Mouse (Mus musculus) forebrain, embryonic 11.5 days (tissue): ENCODE data around the gene Gm21983. TPM values are rescaled to one million over a fixed set of nuclear protein-coding genes. Genes with fewer than 3 reads are reported as not detected.

Source experiments
- ATAC-seq: fragments of 200-750 bp; cut with Nextera tagmentation; replicated peaks from 2 replicates; pipeline ENCODE4 v1.8.0; 2017; ENCODE audit warnings: moderate TSS enrichment; ENCODE audit not compliant: low FRiP score
- DNase-seq: peaks from one replicate; pipeline ENCODE4 v3.0.0-alpha.2; 2017; ENCODE audit warnings: low spot score
- H3K27ac ChIP-seq: fragments of 300-500 bp; sonication (generic); 2 replicates; pipeline ENCODE4 v1.5.1; 2014; ENCODE audit warnings: low read depth, low read length
- H3K27me3 ChIP-seq: fragments of 300-500 bp; sonication (generic); 2 replicates; pipeline ENCODE4 v1.6.1; 2014; ENCODE audit warnings: mild to moderate bottlenecking, low read length, mixed read lengths; ENCODE audit not compliant: control insufficient read depth, insufficient read depth
- H3K36me3 ChIP-seq: fragments of 300-500 bp; sonication (generic); 2 replicates; pipeline ENCODE4 v1.6.1; 2014; ENCODE audit warnings: mild to moderate bottlenecking, low read length, moderate library complexity, mixed read lengths; ENCODE audit not compliant: control insufficient read depth, insufficient read depth
- H3K4me1 ChIP-seq: fragments of 300-500 bp; sonication (generic); replicated peaks from 2 replicates; pipeline ENCODE4 v1.6.1; 2014; ENCODE audit warnings: low read length, mixed read lengths; ENCODE audit not compliant: control insufficient read depth, insufficient read depth
- H3K4me2 ChIP-seq: fragments of 300-500 bp; sonication (generic); 2 replicates; pipeline ENCODE4 v1.6.1; 2014; ENCODE audit warnings: low read depth, mild to moderate bottlenecking, low read length, moderate library complexity, mixed read lengths; ENCODE audit not compliant: severe bottlenecking
- H3K4me3 ChIP-seq: fragments of 300-500 bp; sonication (generic); 2 replicates; pipeline ENCODE4 v1.5.1; 2014; ENCODE audit warnings: low read depth, low read length
- H3K9ac ChIP-seq: fragments of 300-500 bp; sonication (generic); 2 replicates; pipeline ENCODE4 v1.6.1; 2014; ENCODE audit warnings: low read length
- H3K9me3 ChIP-seq: fragments of 300-500 bp; sonication (generic); 2 replicates; pipeline ENCODE4 v1.6.1; 2016; ENCODE audit warnings: low read length, mixed read lengths; ENCODE audit not compliant: control insufficient read depth
- WGBS: fragments of 180-500 bp; shearing (Covaris S2); extraction: QIAGEN DNeasy Blood & Tissue Kit; methylation state at CpG from one replicate; pipeline ENCODE4 v1.1.7; 2014; 5-methylcytosine and 5-hydroxymethylcytosine counted together
- polyA plus RNA-seq: library from polyadenylated mRNA; unstranded; fragments of >200 nt; fragmentation: Nextera tagmentation; extraction: Ambion mirVana; gene quantifications from 2 replicates; pipeline ENCODE4 v1.2.1, GENCODE M21; 2014

The Gm21983 gene
- polyA plus RNA-seq: 0.98 TPM in 1 of 2 replicates, not detected in the other

DNA sequence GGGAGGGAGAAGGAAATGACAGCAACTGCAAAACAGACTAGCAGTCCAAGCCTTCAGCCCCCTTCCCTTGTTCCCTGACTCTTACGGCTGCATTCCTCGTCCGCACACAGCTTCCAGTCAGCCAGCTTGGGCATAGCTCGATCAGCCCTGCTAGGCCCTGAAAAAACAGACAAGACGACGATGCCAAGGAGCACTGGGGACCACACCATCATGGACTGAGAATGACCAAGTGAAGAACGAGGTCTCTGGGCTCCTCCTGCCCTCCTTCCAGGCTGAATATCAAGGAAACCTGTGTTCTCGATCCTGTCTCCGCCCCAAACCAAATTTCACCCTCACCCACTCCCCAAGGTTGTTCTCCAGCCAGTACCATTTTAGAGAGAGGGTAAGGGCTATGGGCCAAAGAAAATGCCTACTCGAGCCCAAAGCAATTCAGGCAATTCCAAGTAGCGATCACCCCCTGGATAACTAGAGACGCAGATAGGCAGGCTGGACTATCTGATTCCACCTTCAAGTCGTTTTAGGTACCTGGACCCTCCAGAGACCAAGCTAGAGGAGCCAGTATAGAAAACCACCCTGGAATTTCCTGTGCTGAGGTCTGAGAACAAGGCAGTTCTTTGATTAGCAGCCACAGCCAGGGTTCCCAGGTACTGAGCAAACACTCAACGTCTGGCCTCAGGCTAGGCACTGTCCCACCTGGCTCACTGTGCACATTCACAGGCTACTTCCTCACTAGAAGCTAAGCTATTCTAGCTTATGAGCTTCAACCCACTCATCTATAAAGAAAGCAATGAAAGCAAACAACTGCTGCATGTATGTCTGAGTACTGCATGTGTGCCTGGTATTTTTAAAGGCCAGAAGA, at the start of gene Gm21983, which contains the start of gene Mia:
TSS of gene Gm21983 (minus strand) at position 250 of the 859 bp plus-strand sequence.
TSS of gene Mia (minus strand) at position 321 of the 859 bp plus-strand sequence.
- Histone ChIP-seq H3K4me2 (no peak within 1 kb of the TSS), H3K27ac (no peak within 1 kb of the TSS), H3K9ac (no peak within 1 kb of the TSS), H3K27me3 (no peaks in the 10 kb centered on the region), H3K4me3 (no peak within 1 kb of the TSS), H3K9me3 (no peaks in the 10 kb centered on the region), H3K4me1 (0 out of 2 replicates have a peak, but pooled peaks cover 4% of the 10 kb centered on the region), H3K36me3 (peaks cover 14% of the 10 kb centered on the region)
- WGBS: 74% methylated on average over 14 of the region's 14 CpGs
- ATAC-seq: no peak
- DNase-seq: no peak

DNA sequence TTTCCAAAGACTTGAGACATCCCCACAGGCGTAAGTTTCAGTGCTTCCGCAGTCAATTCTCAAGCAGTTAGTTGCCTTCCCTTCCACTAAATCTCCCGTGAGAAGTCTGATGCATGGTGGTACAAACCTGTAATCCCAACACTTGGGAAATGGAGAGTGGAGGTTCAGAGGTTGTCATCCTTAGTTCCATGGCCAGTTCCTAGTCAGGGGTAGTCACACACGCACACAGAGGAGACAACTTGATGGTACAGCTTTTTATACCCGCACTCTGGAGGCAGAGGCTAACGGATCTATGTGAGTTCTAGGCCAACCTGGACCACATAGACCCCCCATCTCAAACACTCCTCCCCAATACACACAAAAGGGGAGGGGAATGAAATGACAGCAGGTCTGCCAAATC, 48.0 kb upstream of the Gm21983 start:
- WGBS: 23% methylated on average over 6 of the region's 6 CpGs
- peak overlapping the region; percentile 86 for H3K4me2 ChIP-seq

DNA sequence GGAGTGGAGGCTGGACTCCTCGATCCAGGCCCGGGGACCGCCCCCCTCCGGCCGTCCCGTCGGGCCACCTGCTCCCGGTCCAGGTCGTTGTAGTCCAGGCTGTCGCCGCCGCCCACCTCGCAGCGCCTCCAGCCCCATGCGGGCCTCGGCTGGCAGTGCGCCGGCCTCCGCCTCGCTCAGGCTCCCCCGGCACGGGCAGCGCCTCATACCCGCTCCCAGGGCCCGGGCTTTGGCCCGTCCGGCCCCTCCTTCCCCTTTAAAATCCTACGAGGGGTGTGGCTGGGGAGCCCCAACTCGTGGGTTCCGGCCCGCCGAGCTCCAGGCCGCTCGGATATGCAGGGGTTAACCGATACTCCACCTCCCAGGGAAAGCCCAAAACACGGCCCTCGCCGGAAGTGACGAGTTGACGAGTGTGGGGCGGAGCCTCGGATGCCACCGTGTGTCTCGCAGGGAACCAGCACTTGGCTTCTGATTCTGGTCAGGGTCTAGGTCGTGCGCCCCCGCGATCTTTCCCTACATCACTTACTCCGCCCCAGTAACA, 47.5 kb upstream of the Gm21983 start, which contains the start of gene Itpkc:
TSS of gene Itpkc (minus strand) at position 381 of the 541 bp plus-strand sequence.
- peak within 1 kb of the TSS; percentile 63; the same call in 1 of the 2 replicates for H3K27ac ChIP-seq
- H3K4me3 ChIP-seq: peak within 1 kb of the TSS; percentile 84
- H3K9me3 ChIP-seq: no peaks in the 10 kb centered on the region
- DNase-seq (peak; percentile 96), ATAC-seq (peak; percentile 83)
- H3K4me1 ChIP-seq: peaks cover 11% of the 10 kb centered on the region
- H3K4me2 ChIP-seq: peak within 1 kb of the TSS; percentile 86
- peak within 1 kb of the TSS; percentile 87 for H3K9ac ChIP-seq
- no peaks in the 10 kb centered on the region for H3K27me3 ChIP-seq
- H3K36me3 ChIP-seq: no peaks in the 10 kb centered on the region
- under 1% methylated on average over 49 of the region's 49 CpGs for WGBS

More for the DNA sequence above, 48.0 kb upstream of the Gm21983 start:
- peak overlapping the region; percentile 87 for H3K9ac ChIP-seq
- ATAC-seq (no peak), DNase-seq (no peak)
- H3K4me3 ChIP-seq: peak overlapping the region; percentile 84
- H3K36me3 ChIP-seq: no peaks in the 10 kb centered on the region
- no peaks in the 10 kb centered on the region for H3K27me3 ChIP-seq
- no peaks in the 10 kb centered on the region for H3K9me3 ChIP-seq
- peaks cover 11% of the 10 kb centered on the region for H3K4me1 ChIP-seq
- peak overlapping the region; percentile 42; the same call in 1 of the 2 replicates for H3K27ac ChIP-seq

DNA sequence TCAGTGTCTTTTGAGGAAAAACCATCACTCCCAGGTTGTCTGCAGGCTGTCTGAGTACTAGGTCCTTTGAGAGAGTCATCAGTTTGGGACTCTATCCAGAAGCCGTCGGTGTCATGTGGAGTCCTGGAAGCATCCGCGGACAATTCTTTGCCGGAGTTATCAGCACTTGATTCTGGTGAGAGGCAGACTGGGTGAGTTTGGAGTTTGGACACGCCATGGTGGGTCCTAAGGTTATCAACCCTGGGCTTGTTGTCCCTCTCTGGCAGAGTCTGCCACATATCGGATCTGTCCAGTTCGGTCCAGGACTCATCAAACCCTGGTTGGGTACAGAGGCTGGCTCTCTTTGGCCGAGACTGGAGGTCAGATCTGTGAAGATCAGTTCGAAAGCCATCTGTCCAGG, 46.8 kb upstream of the Gm21983 start:
- peak overlapping the region; percentile 87 for H3K9ac ChIP-seq
- no peaks in the 10 kb centered on the region for H3K9me3 ChIP-seq
- H3K36me3 ChIP-seq: no peaks in the 10 kb centered on the region
- H3K4me3 ChIP-seq: peak overlapping the region; percentile 84
- peak overlapping the region; percentile 86 for H3K4me2 ChIP-seq
- no peaks in the 10 kb centered on the region for H3K27me3 ChIP-seq
- ATAC-seq (0 out of 2 replicates have a peak, but pooled peaks have one; percentile 0), DNase-seq (no peak)
- H3K4me1 ChIP-seq: peaks cover 11% of the 10 kb centered on the region
- WGBS: 3% methylated on average over 10 of the region's 10 CpGs
- no peak overlapping the region for H3K27ac ChIP-seq

DNA sequence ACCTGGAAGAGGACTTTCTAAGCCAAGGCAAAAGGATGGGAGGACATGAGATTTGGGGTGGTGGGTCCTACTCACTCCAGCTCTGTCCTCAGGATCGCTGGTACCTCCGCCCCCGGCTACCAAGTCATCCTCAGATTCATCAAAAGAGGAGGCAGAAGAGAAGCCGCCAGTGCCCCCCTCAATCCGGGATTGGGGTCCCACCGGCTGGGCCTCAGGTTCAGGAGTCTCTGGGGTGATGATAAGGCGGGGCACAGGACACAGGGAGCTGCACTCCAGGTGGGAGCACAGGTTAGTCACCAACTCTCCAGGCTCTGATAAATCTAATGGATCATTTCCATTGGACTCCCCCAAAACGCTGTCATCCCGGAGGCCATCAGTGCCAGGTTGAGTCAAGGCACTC, 46.4 kb upstream of the Gm21983 start:
- DNase-seq (no peak), ATAC-seq (no peak)
- Histone ChIP-seq H3K4me2 (peak overlapping the region; percentile 86), H3K27me3 (no peaks in the 10 kb centered on the region), H3K27ac (no peak overlapping the region), H3K4me3 (peak overlapping the region; percentile 84), H3K9me3 (no peaks in the 10 kb centered on the region), H3K36me3 (no peaks in the 10 kb centered on the region), H3K9ac (peak overlapping the region; percentile 87), H3K4me1 (peaks cover 11% of the 10 kb centered on the region)
- WGBS: 33% methylated on average over 9 of the region's 9 CpGs

DNA sequence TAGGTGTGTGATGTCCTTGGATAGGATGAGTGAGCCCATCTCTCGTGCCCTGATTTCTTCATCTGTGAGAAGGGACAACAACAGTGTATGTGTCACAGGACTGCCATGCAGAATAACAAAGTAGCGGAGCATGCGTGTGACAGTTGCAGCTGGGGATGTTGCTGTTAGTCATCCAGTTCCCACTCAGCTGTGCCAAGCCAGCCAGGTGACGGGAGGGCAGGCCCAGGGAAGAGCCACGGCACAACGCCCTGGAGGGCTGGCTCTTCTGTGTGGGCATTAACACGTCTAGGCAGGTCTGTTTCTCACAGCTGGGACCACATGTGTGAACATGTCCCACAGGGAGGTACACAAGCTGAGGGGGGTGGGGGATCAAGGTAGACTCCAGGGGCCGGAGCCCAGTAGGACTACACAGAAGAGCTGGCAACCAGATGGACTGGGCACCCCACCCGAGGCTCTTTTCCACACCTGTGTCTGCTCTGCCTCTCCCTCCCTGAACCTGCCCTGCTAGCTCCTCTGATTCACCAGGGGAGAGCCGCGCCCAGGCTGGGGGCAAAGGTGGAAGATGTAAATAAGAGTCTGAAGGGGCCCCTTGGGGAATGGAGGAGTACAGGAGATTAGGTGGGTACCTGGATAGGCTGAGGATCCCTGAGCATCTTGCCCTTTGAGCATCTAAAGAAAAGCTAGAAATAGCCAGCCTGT, 44.1 kb upstream of the Gm21983 start:
- Histone ChIP-seq H3K9ac (peak overlapping the region; percentile 32; the same call in 1 of the 2 replicates), H3K4me2 (no peak overlapping the region), H3K9me3 (no peaks in the 10 kb centered on the region), H3K4me1 (peaks cover 11% of the 10 kb centered on the region), H3K4me3 (no peak overlapping the region), H3K27me3 (no peaks in the 10 kb centered on the region), H3K27ac (no peak overlapping the region), H3K36me3 (no peaks in the 10 kb centered on the region)
- ATAC-seq: no peak
- DNase-seq: no peak
- 87% methylated on average over 11 of the region's 11 CpGs for WGBS

DNA sequence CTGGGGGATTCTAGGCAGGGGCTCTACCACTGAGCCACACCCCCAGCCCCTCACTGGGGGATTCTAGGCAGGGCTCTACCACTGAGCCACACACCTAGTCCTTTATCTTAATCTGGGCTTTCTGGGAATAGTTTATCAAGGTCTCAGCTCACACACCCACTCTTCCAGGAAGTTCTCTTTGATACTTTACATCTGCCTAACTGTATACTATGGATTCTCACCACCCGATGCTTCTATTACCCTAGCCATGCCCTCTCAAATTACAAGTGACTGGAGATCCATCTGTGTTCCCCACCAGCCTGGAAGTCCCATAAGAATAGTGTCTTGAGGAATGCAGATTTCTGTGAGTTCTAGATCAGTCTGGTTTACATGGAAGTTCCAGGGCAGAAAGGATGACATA, 41.7 kb upstream of the Gm21983 start:
- Histone ChIP-seq H3K36me3 (no peaks in the 10 kb centered on the region; the same call in 1 of the 2 replicates), H3K4me2 (no peak overlapping the region), H3K4me3 (no peak overlapping the region), H3K9ac (no peak overlapping the region), H3K27ac (no peak overlapping the region), H3K9me3 (no peaks in the 10 kb centered on the region), H3K4me1 (peaks cover 10% of the 10 kb centered on the region), H3K27me3 (no peaks in the 10 kb centered on the region)
- DNase-seq (no peak), ATAC-seq (no peak)
- WGBS: 80% methylated on average over 1 of the region's 1 CpGs

DNA sequence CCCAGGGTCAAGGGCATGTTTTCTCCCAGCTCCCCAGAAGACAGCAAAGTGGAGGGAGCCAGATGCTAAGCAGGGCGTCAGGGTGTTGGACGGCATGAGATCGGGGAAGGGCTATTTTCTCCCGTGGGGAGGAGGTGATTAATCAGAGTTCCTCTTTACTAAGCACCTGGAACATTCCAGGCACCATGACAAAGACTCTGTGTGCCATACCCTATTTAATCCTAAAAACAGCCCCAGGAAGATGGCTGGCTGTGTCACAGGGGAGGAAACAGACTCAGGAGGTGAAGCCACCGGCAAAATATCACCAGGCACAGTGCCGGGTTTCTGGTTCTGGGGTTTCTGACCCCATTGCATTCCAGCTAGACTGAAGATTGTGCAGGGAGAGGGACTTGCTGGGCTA, 41.1 kb upstream of the Gm21983 start:
- no peak for DNase-seq
- WGBS: 92% methylated on average over 6 of the region's 6 CpGs
- no peak for ATAC-seq
- Histone ChIP-seq H3K4me2 (no peak overlapping the region), H3K4me1 (peaks cover 4% of the 10 kb centered on the region; the same call in 1 of the 2 replicates), H3K9me3 (no peaks in the 10 kb centered on the region), H3K27me3 (no peaks in the 10 kb centered on the region), H3K36me3 (no peaks in the 10 kb centered on the region; the same call in 1 of the 2 replicates), H3K4me3 (no peak overlapping the region), H3K27ac (no peak overlapping the region), H3K9ac (no peak overlapping the region)
